Mouse (Mus musculus): Measurements from ENCODE around the gene Arpc4.
A peak's percentile ranks its signal among the peaks of the same experiment; 100 is the strongest.

Arpc4 gene

DNA sequence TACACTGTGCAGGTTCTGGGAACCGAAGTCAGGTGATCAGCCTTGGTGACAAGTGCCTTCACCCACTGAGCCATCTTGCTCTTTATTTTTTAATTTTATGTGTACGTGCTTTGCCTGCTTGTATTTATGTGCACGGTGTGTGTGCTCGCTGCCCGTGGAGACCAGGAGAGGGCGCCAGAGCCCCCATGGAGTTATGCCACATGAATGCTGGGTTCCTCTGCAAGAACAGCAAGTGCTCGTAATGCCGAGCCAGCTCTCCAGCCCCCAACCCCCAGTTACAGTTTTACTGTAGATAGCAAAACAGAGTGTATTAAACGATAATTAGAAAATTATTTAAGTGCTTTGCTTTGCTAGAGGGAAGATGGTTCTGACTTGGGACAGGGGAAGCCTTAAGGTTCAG lies 28.8 kb downstream of the Arpc4 start:
- no peak for DNase-seq

DNA sequence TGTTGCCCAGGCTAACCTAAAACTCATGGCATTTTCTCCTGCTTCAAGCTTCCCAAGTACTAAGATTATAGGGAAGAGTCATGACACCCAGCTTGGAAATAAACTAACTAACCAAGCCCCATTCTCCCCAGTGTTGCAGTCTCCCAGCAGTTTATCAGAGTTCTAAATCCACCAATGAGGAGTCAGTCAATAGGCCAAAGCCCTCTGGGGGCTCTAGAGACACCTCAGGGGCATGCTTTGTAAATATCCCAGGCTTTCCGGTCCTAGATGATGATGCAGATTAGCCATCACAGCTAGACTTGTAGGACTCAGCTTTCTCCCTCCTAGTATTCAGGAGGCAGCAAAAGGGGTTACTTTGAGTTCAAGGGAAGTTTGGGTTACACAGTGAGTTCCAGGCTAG lies 32.1 kb downstream of the Arpc4 start:
- no peak for DNase-seq

DNA sequence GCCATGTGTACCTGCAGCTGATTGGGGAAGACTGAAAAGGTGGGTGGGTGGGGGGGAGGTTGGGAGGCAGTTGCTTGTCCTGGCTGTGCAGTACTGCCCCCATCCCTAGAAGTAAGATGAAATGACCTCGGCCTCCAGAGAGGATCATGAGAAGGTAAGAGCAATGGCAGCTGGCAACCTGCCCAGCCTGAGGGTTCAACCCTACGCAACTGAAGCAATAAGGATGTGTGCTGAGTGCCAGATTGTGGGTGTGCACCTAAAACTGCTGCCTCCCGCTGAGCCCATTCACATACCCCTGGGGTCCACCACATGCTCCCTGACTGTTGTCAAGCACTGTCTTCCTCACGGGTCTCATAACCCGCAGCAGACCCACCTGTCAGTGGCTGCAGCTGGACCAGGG lies 38.5 kb downstream of the Arpc4 start:
- no peak for DNase-seq

DNA sequence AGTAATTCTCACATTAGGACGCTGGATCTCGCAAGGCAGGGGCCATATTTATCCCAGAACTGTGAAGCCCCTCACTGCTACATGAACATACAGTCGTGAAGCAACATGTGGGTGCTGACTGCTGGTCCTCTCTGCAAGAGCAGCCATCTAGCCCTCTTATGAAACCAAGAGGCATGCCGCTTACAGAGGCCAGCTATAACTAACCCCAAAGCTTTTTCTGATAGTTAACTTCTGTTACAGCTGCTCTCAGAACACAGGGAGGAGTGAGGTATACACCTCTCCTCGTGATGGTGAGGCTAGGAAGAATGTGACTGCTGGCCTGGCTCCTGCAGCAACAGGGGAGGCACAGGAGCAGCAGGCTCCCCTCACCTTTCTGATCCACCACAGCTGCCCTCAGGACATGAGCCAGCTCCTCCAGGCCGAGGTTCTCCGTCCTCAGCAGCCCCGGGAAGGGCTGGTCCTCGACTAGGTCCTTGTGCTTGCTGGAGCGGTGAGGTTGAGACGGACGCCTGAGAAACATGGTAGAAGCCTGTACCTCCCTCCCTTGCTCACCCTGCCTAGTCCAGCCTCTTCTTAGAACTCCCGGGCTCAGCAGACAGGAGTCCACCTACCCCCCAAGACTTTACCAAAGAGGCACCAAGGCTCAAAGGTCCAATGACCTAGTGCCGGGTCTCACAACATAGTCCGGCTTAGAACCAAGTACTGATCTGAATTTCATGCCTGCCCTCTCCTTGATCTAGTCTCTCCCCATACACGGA lies 40.7 kb downstream of the Arpc4 start:
- DNase-seq = no peak

DNA sequence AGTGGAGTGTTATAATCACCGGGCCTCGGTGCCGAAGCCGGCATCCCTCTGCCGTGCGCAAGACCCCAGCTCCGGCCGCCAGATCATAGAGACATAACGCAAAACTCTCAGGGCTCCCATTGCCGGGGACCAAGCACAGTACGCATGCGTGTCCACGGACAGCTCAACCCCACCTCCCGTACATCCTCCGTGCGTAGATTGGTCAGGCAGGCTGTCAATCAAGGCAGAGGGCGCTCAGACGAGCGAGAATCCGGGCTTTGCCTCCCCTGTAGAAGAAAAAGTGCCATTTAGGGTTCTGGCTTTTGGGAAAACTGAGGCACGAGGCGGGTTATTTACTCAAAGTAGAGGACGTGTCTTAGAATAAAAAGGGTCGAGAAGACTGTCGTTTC lies 41.3 kb downstream of the Arpc4 start, which contains the start of gene Rpusd3:
TSS of gene Rpusd3 (minus strand) at position 142 of the 389 bp plus-strand sequence.
- peak; percentile 94 to 96 for DNase-seq

DNA sequence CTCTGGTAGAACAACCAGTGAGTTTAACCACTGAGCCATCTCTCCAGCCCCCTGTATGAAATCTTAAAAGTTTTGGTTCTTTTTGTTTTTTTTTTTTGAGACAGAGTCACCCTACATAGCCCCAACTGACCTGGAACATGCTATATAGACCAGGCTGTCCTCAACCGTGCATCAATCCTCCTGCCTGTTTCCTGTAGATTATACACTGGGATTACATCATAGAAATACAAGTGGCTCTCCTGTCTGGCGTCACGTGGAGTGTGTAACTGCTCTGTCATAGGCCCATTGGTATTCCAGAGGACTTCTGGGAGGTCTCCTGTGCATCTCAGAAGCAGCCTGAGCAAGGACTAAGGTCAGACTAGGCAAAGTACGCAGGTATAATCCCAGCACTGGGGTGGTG lies 45.1 kb downstream of the Arpc4 start:
- no peak for DNase-seq

DNA sequence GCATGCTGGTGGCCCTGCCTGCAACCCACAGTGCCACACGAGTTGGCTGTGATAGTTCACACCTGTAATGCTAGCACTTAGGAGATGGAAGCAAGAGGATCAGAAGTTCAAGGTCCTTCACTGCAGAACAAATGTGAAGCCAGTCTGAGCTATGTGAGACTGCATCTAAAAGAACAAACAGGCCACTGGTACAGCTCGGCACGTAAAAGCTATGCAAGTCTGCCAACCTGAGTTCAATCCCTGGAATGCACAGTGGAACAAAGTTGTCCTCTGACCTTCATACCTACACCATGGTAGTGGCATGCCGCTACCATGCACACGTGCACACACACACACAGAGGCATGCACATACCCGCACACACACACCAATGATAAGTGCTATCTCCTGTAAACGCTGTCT lies 46.3 kb downstream of the Arpc4 start:
- DNase-seq = no peak

DNA sequence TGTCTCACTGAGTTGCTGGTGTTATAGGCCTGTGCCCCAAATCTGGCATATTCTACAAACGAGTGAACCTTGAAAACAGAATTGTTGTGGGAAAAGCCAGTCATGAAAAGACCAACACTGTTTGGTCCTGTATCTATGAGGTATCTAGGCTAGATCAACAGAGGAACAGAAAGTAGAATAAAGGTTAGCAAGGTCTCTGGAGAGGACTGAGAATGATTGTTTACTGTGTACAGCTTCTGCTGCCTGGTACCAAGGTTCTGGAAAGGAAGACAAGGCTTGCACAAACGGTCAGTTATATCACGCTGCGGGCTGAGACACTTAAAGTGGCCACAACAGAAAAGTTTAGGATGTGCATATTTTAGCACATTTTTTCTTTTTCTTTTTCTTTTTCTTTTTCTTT lies 48.8 kb downstream of the Arpc4 start:
- no peak for DNase-seq

DNA sequence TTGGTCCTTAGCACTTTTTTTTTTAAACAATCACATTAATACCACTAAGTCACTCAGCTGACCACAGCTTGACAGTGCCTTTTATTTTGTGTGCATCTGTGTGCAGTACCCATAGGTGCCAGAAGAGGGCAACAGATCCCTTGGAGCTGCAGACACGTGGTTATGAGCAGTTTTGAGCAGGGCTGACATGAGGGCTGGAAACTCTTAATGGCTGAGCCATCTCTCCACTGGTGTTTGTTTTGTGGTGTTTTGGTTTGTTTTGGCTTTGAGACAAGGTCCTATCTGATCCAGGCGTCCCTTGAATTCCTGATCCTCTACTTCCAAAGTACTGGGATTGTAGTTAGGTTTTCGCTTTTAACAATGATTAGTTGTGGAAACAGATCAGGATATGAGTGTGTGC lies 49.5 kb downstream of the Arpc4 start:
- no peak for DNase-seq

DNA sequence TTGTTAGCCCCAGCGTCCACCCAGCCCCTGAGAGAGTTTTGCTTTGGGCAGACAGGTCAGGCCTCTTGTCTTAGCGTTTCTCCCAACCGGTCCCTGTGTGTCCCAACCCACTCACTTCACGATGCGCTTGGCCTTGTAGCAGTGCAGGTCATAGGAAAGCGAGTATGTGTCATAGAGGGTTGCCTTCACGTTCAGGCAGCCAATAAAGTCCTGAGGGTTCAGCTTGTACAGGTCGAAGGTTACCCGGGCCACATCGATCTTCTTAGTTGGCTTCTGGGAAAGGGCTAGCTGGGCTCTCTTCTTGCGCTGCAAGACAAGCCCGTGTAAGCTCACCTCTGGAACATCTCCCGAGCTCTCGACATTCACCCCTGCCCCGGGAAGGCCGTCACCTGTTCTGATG lies 50.1 kb downstream of the Arpc4 start:
- no peak for DNase-seq

DNA sequence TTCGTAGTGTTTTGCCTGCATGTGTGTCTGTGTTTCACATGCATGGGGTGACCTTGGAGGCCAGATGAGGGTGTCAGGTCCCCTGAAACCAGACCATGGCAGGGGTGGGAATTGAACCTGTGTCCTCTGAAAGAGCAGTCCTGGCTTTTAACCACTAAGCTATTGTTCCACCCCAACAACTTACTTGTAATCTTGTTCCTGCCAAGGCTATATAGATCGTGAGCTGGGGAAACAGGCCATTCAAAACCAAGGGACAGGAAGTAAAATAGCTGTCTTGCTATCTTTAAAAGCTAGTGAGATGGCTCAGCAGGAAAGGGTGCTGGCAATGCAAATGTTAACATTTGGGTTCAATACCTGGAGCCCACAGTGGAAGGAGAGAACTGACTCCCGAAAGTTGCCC lies 52.0 kb downstream of the Arpc4 start:
- DNase-seq = no peak

DNA sequence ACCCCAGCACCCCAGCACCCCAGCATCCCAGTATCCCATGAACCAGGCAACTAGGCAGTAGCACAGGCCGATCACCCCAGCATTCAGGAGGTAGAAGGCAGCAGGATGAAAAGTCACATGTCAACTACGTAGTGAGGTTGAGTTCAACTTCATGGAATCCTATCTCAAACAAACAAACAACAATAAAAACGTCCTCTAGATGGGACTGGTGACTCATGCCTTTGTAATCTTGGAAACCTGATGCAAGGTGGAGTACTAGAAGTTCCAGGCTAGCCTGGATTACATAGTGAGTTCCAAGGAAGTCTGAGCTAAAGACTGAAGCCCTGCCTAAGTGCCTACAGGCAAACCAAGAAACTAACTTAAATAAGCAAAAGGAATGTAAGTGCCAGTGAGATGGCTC lies 52.9 kb downstream of the Arpc4 start:
- no peak for DNase-seq

DNA sequence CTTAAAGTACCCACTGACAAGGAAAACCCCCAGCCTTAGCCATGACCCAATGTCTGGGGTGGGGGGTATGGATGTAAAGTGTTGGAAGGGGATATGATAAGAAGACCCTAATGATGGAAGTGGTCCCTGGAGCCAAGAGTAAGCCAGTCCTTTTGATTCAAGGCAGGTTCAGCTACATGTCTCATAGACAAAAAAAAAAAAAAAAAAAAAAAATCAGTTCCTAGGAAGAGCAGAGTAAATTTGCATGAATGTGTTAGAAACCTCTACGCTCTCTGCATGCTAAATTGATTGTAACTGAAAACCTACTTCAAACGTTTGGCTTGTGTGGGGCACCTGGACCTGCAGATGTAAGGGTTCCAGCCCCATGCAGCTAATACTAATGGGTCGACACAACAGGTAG lies 53.9 kb downstream of the Arpc4 start:
- DNase-seq = no peak

DNA sequence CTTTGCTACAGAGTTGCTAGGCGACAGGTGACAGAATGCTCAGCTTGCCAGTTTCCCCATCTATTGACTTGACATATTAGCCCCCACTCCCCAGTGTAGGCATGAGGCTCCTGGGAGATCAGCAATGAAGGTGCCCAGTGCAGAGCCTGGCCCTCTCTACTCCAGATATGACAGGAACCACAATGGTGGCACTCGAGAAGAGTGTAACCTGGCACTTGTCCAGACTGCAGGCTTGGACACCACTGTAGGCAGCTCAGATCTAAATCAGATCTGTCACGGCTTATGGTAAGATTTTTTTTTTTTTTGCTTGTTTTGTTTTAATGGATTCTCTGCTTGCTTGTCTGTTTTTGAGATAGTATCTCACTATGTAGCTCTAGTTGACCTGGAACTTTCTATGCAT lies 55.7 kb downstream of the Arpc4 start:
- DNase-seq = no peak

DNA sequence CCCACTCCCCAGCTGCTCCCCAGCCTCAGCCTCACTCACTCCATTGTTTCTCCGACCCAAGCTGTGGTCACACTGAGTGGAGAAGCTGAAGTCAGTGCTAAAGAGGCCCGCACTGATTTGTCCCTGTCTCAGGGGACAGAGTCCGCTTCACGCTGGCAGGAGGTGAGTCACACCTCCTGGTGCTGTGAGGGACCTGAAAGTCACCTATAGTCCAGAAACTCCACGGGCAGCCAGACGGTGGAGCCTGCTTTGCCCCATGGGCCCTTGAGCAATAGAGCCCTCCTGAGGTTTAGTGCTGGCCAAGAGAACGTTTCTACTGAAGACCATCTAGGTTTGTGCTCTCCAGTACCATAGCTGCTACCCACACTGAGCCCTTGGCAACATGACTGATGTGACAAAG lies 56.8 kb downstream of the Arpc4 start:
- no peak for DNase-seq

DNA sequence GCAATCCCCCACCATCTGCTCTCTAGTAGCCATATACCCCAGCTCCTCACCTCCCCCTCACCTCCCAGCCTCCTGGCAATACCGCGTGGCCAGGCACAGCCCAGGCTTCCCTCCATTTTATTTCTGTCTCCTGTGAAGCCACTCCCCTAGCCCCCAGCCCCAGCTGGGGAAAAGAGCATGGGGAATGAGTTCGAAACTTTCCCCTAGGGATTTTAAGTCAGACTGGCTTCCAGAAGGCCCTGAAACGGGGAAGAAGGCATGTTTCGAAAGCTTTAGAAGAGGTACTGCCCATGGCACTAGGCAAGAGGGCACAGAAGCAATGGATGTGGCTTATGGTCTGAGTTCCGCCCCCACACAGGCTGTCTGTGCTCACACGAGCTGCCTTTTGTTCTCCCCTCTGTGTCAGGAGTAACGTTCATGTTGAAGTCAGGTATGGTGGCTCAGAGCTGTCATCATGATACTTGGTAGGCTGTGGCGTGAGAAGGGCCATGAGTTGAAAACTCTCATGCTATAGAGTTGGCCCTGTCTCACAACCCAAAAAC lies 57.8 kb downstream of the Arpc4 start, which contains the start of gene Cidec:
TSS of gene Cidec (minus strand) at position 97 of the 542 bp plus-strand sequence.
- DNase-seq = no peak

DNA sequence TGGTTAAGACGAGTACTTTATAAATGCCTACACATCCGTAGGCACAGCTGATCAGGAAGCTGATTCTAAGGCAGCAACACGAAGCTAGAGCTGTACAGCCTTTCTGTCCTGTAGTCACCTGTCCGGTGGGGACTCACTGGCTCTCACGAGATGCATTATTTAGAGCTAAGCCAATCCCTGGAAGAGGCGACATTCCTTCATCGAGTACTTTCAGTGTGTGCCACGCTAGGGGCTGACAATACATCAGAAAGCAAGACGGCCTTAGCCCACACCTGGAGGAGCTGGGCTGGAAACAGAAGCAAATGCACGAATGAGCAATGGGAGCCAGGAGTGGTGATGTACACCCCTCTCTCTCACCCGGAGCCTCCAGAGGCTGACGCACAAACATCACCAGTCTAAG lies 59.2 kb downstream of the Arpc4 start:
- DNase-seq = no peak

DNA sequence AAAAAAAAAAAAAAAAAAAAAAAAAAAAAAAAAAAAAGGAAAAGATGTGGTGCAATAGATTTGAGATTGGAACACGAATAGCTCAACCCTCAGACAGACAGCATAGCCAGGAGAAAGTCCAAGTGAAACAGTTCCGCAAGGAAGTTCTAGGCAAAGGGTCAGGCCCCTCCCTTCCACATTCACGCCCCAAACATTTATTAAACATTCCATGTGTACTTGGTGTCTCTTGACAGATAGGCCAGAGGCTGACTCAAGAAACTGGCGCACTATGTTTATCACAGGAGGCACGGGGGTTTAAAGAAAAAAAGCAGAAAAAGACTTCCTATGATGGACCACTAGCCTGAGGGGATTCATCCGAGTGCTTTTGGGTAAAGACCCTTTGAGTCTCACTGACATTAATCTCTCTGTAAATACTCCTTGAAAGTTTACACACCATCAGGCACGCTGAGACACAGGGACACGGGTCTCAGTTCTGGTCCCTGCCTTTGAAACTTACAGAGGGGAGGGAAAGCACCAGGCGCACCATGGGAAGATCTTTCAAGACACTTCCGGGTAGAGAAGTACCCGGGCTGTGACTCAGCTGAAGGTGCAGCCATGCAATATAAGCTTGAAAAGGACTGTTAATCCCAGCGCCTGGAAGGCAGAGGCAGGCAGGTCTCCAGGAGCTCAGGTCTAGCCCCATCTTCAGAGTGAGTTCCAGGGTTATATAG lies 61.0 kb downstream of the Arpc4 start:
- no peak for DNase-seq

All from thymus, adult 18-20 months (tissue).